Mouse (Mus musculus) CH12.LX (cell line): ENCODE data around the gene Klhl7.

ENCODE experiments used
- BHLHE40 ChIP-seq: IDR thresholded peaks from 2 replicates; pipeline ENCODE4 v1.6.1; 2011; ENCODE audit warnings: mild to moderate bottlenecking, low read depth, low read length, improper control_type of control experiment
- CTCF ChIP-seq, 2 experiments: IDR thresholded peaks in 1 of 2; conservative IDR thresholded peaks in 1 of 2; 2 replicates each; pipeline ENCODE4 v1.5.1; 2011 to 2012; ENCODE audit warnings: low read depth in 2 of 2, low read length in 2 of 2, improper control_type of control experiment in 1 of 2, inconsistent platforms in 1 of 2, mild to moderate bottlenecking in 1 of 2, moderate library complexity in 1 of 2
- EP300 ChIP-seq: IDR thresholded peaks from 2 replicates; pipeline ENCODE4 v1.6.1; 2011; ENCODE audit warnings: low read length, improper control_type of control experiment
- MAFK ChIP-seq: IDR thresholded peaks from 2 replicates; pipeline ENCODE4 v1.6.1; 2011; ENCODE audit warnings: low read length, improper control_type of control experiment; ENCODE audit not compliant: insufficient replicate concordance
- MAX ChIP-seq: IDR thresholded peaks from 2 replicates; pipeline ENCODE4 v1.6.1; 2011; ENCODE audit warnings: low read length, improper control_type of control experiment
- SIN3A ChIP-seq: IDR thresholded peaks from 2 replicates; pipeline ENCODE4 v1.6.1; 2012; ENCODE audit warnings: low read length, improper control_type of control experiment, inconsistent platforms
- TCF12 ChIP-seq: IDR thresholded peaks from 2 replicates; pipeline ENCODE4 v1.6.1; 2014; ENCODE audit warnings: low read depth, mild to moderate bottlenecking, inconsistent platforms, low read length, improper control_type of control experiment
- USF1 ChIP-seq: IDR thresholded peaks from 2 replicates; pipeline ENCODE4 v1.6.1; 2014; ENCODE audit warnings: low read depth, mild to moderate bottlenecking, inconsistent platforms, low read length, improper control_type of control experiment
- USF2 ChIP-seq: conservative IDR thresholded peaks from 2 replicates; pipeline ENCODE4 v1.6.1; 2011; ENCODE audit warnings: low read depth, low read length, improper control_type of control experiment

- TF ChIP-seq EP300 (no peak), SIN3A (no peak), MAX (no peak), USF2 (no peak), CTCF (conservative IDR thresholded peaks at IDR 0.05 in 1 of 2, IDR thresholded peaks at IDR 0.05 in 1 of 2; ENCODE audit: low read depth in 2 of 2, low read length in 2 of 2) (no peak), BHLHE40 (no peak), TCF12 (no peak), USF1 (no peak), MAFK (no peak)
Observed at GRCm38 (mm10) chr5:24172092-24172491, 71.7 kb downstream of the Klhl7 start.
